Mouse (Mus musculus) brain, embryonic 14.5 days (tissue): ENCODE measurements at regions not wholly inside any gene's neighbourhood (a gene's known extent, or its start where the extent isn't known, plus 50 kb on each side); places are given as distances from the start of the nearest gene placed in this dataset.

Experiments
- CTCF ChIP-seq: fragments of 200-500 bp; IDR thresholded peaks from 2 replicates; pipeline ENCODE4 v1.5.1; 2012; ENCODE audit warnings: inconsistent platforms, mild to moderate bottlenecking, moderate library complexity, borderline replicate concordance; ENCODE audit not compliant: insufficient read depth, insufficient read length; ENCODE audit errors: extremely low read depth
- POLR2A ChIP-seq: fragments of 200-500 bp; IDR thresholded peaks from 2 replicates; pipeline ENCODE4 v1.6.1; 2012; ENCODE audit warnings: mild to moderate bottlenecking, inconsistent platforms, borderline replicate concordance; ENCODE audit not compliant: poor library complexity, insufficient read depth, insufficient read length, severe bottlenecking; ENCODE audit errors: extremely low read depth

DNA sequence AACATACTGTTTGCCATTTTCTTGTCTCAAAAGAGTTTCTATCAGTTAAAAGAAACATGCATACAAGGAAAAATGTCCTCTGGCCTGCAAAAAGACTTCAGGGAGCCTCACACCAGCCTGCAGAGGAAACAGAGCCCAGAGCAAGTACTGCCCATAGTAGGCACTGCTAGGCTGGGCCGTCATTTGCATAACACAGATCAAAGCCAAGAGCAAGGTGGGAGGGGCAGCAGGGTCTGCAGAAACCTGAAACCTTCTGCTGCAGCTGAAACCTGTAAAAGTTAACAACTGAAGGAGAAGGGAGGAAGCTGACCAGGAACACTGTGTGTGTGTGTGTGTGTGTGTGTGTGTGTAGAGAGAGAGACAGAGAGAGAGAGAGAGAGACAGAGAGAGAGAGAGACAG is 309.5 kb downstream of the Gm17521 start:
- no peak for TF ChIP-seq CTCF
- TF ChIP-seq POLR2A: no peak
